Mouse (Mus musculus) brown adipose tissue, adult 24 weeks (tissue): ENCODE data around the gene Gm11937. TPM values are rescaled to one million over a fixed set of nuclear protein-coding genes. Genes with fewer than 3 reads are reported as not detected.
"Not testable (repeated sequence)": the region's sequence is repeated elsewhere in the genome, so short reads cannot be mapped to it uniquely, and the experiment has no call there.

Source experiments
- H3K27ac ChIP-seq: fragments of 200-500 bp; replicated peaks from 2 replicates; pipeline ENCODE4 v1.5.1; 2012; ENCODE audit warnings: low read depth, mild to moderate bottlenecking, low read length
- H3K4me1 ChIP-seq: fragments of 200-500 bp; 2 replicates; pipeline ENCODE4 v1.6.1; 2012; ENCODE audit warnings: low read length, mixed read lengths; ENCODE audit not compliant: control insufficient read depth, insufficient read depth, insufficient read length
- H3K4me3 ChIP-seq: fragments of 200-500 bp; 2 replicates; pipeline ENCODE4 v1.5.1; 2012; ENCODE audit warnings: low read depth, mild to moderate bottlenecking, low read length, moderate library complexity; ENCODE audit not compliant: insufficient read depth
- polyA plus RNA-seq: library from polyadenylated mRNA; stranded (reverse); fragments of >200 nt; gene quantifications from 2 replicates; pipeline ENCODE4 v1.2.4, GENCODE M21; 2012; ENCODE audit not compliant: missing spikeins, insufficient read depth, insufficient read length

Gene Gm11937
- polyA plus RNA-seq, 1 experiment: not detected

DNA sequence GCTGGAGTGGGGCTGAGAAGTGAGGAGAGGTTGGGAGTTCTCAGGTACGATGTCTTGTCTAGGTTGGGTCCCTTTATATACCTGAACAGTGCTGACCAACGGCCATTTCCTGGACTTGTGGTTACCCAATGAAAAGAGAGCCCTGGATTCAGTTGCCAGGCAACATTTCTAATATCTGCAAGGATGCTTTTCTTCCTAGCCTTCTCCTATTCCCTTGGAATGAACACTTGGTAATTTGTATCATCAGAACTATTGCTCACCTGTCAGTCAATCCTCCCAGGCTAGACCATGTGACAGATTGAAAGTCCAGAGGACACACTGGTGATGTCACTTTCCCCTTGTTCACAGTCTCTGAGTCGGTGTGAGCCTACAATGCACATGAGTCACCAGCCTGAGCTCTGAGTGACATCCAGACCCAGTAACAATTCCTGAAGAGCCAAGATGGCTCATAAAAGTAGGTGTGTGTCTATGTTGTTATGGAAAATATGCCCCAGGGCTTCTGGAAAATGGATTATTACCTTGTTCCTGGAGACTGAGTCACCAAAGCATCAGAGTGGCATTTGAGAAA lies 4.9 kb upstream of the Gm11937 start, which contains the start of gene Krtap2-4:
Gene Krtap2-4, minus strand, starts transcription at position 51 of the 568 bp plus-strand sequence.
- Histone ChIP-seq H3K4me3 (no peak within 1 kb of the TSS), H3K27ac (no peak within 1 kb of the TSS), H3K4me1 (no peaks in the 10 kb centered on the region)

DNA sequence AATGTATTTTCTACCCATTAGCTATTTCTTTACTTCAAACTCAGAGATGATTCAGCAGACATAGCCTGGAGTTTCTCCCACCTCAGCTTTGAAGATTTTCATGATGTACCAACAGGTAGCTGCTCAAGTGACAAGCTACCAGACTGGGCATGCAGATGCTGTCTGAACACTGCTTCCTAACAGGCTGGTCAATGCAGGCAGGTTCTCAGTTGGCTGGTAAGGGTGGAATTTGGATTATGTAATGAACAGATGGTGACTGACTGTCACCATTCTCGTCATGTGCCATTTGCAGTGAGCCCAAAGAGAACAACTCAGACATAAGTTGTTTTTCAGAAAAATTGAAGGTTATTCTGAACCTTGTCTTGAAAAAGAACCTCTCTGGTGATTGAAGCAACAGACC lies 863 bp downstream of the Gm11937 start:
- Histone ChIP-seq H3K4me1 (no peaks in the 10 kb centered on the region), H3K27ac (no peak overlapping the region), H3K4me3 (no peak overlapping the region)

DNA sequence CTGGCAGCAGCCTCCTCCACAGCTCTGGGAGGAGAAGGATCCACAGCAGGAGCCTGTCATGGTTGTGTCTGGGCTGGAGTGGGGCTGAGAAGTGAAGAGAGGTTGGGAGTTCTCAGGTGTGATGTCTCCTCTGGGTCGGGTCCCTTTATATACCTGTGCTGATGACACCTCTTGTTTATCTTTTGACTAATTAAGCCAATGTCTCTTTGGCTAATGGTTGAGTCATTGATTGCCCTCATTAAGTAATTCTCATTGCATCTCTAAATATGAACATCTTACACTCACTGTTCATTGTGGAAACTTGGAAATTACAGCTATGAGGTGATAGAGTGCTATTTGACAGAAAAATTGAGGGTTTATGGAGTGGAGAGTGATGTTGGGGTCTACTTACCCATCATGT lies 6.8 kb downstream of the Gm11937 start, which contains the start of gene Gm11938:
Gene Gm11938, minus strand, starts transcription at position 101 of the 400 bp plus-strand sequence.
- not testable (repeated sequence) for H3K4me1 ChIP-seq, H3K4me3 ChIP-seq, H3K27ac ChIP-seq

DNA sequence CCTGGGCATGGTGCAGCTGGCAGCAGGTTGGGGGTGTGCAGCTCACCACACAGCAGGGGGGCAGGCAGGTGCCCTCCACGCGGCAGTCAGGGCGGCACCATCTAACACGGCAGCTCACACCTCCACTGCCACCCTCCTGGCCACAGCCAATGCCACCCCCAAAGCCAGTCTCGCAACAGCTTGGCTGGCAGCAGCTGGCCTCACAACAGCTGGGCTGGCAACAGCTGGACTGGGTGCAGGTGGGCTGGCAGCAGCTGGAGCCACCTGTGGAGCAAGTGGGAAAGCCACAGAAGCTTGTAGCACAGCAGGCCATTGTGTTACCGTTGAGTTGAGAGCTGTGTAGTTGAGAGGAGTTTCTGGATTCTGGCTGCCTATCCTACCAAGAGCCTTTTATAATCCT lies 12.2 kb downstream of the Gm11937 start, which contains the start of gene Krtap9-3:
Gene Krtap9-3, minus strand, starts transcription at position 364 of the 400 bp plus-strand sequence.
- H3K4me1 ChIP-seq, H3K4me3 ChIP-seq, H3K27ac ChIP-seq: not testable (repeated sequence)

DNA sequence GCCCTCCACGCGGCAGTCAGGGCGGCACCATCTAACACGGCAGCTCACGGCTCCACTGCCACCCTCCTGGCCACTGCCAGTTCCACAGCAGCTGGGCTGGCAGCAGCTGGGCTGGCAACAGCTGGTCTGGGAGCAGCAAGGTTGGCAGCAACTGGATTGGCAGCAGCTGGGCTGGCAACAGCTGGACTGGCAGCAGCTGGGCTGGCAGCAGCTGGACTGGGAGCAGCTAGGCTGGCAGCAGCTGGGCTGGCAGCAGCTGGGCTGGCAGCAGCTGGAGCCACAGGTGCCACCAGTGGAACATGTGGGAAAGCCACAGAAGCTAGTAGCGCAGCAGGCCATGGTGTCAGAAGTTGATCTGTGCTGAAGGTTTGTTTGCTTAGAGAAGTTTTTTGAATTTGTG lies 19.0 kb downstream of the Gm11937 start, which contains the start of gene Krtap1-3:
Gene Krtap1-3, minus strand, starts transcription at position 359 of the 400 bp plus-strand sequence.
- no peak within 1 kb of the TSS for H3K27ac ChIP-seq
- no peaks in the 10 kb centered on the region for H3K4me1 ChIP-seq

DNA sequence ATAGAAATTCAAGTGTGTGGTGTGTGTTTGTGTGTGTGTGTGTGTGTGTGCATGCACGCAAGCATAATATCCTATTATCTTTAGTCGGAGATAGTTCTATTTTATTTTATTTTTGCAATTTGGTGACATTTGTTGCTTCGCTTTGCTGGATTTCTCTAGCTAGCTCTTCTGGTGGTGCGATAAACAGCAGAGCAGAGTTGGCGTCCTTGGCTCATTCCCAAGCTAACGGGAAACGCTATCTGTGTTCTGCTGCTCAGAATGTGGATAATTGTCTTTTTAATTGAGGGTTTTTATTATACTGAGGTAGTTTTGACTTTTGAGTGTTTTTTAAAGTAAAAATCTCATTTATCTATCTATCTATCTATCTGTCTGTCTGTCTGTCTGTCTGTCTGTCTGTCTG lies 24.9 kb downstream of the Gm11937 start:
- no peak overlapping the region for H3K27ac ChIP-seq
- no peak overlapping the region for H3K4me3 ChIP-seq
- H3K4me1 ChIP-seq: no peaks in the 10 kb centered on the region

More for the DNA sequence above, 19.0 kb downstream of the Gm11937 start, which contains the start of gene Krtap1-3:
- no peak within 1 kb of the TSS for H3K4me3 ChIP-seq

DNA sequence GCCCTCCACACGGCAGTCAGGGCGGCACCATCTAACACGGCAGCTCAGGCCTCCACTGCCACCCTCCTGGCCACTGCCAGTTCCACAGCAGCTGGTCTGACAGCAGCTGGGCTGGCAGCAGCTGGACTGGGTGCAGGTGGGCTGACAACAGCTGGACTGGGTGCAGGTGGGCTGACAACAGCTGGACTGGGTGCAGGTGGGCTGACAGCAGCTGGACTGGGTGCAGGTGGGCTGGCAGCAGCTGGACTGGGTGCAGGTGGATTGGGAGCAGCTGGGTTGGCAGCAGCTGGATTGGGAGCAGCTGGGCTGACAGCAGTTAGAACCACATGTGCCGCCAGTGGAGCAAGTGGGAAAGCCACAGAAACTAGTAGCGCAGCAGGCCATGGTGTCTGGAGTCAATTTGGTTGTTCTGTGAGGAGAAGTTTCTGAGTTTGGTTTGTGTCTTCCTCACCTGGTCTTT lies 26.7 kb downstream of the Gm11937 start, which contains the start of gene Krtap1-4:
Gene Krtap1-4, minus strand, starts transcription at position 410 of the 460 bp plus-strand sequence.
- Histone ChIP-seq H3K27ac (no peak within 1 kb of the TSS), H3K4me1 (no peaks in the 10 kb centered on the region), H3K4me3 (no peak within 1 kb of the TSS)

DNA sequence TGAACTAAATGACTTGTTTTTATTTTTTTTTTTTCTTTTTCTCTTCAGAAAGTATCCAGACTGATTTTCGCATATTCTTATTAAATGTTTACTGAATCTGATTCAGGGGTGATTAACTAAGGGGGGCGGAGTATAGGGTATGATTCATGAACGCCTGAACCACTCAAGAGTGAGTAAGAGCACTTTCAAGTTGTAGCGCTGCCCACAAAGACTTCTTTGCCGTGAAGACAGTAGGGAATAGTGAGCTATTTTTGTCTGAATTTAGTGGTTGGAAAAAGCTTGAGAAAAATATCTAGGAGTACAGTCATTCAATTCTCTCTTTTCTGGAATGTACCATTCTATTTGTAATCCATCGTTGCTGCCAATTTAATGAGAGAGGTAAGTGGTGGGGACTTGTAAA lies 28.4 kb downstream of the Gm11937 start:
- H3K4me3 ChIP-seq: no peak overlapping the region
- H3K4me1 ChIP-seq: no peaks in the 10 kb centered on the region
- H3K27ac ChIP-seq: no peak overlapping the region

DNA sequence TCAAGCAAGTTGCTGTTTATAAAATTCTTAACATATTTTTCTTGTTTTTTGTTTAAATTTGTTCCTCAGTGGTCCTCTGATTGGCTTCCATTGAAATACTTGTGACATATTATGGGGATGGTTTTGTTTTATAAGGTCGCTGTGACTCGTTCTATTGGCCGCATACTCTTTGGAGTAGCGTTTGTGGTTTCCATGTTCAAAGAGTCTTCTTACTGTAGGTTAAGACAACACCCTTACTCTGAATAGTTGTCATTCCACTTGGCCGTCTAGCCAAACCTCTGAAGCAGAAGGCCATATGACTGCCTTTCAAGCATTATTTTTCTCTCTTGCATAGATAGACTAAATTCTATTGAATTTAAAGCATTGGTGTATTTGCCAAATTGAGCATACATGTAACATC lies 28.9 kb downstream of the Gm11937 start:
- no peak overlapping the region for H3K4me3 ChIP-seq
- no peak overlapping the region for H3K27ac ChIP-seq
- H3K4me1 ChIP-seq: no peaks in the 10 kb centered on the region

DNA sequence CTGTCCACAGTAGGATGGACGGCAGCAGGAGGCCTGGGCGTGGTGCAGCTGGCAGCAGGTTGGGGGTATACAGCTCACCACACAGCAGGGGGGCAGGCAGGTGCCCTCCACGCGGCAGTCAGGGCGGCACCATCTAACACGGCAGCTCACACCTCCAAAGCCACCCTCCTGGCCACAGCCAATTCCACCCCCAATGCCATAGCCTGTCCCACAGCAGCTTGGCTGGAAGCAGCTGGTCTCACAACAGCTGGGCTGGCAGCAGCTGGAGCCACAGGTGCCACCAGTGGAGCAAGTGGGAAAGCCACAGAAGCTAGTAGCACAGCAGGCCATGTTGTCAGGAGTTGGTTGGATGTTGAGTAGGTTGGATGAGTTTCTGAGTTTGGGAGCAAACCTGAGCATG lies 29.4 kb downstream of the Gm11937 start, which contains the start of gene Krtap1-5:
Gene Krtap1-5, minus strand, starts transcription at position 381 of the 400 bp plus-strand sequence.
- H3K27ac ChIP-seq: no peak within 1 kb of the TSS
- H3K4me3 ChIP-seq: no peak within 1 kb of the TSS

DNA sequence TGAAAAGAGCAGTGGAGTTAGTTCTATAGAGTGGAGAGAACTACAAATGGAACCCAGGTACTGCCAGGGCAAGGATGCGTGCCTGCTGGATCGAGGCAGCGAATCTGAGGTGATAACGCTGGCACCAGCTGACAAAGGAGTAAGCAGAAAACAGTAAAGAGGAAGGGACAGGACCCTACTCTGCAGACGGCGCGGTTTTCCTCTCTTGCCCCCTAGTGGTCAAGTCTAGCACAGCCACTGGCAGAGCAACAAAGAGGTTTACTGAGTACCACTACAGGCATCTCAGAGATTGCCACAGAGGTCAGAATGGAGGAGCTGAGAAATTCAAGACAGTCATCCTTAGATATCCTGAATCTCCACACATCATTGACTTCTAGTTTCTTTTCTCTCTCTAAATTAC lies 35.9 kb downstream of the Gm11937 start:
- H3K27ac ChIP-seq: no peak overlapping the region
- H3K4me1 ChIP-seq: no peaks in the 10 kb centered on the region
- no peak overlapping the region for H3K4me3 ChIP-seq

More for the DNA sequence above, 29.4 kb downstream of the Gm11937 start, which contains the start of gene Krtap1-5:
- no peaks in the 10 kb centered on the region for H3K4me1 ChIP-seq

DNA sequence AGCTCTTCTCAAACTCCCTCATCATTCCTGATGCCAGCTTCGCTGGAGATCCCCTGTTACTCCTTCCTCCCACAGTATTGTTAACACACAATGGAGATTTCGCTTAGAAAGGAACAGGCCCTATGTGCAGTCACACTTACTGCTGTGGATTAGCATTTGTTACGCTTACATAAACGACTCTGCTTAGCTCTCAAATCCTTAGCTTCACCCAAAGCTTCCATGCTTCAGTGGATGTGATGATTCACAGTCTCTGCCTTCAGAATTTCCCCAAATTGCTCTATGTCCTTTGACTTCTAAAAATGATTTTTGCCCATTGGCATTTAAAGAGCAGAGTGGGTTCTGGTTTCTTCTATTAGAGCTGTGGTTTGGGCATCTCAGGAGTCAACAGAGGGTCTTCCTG lies 36.8 kb downstream of the Gm11937 start:
- no peak overlapping the region for H3K4me3 ChIP-seq
- H3K4me1 ChIP-seq: no peaks in the 10 kb centered on the region
- H3K27ac ChIP-seq: no peak overlapping the region

DNA sequence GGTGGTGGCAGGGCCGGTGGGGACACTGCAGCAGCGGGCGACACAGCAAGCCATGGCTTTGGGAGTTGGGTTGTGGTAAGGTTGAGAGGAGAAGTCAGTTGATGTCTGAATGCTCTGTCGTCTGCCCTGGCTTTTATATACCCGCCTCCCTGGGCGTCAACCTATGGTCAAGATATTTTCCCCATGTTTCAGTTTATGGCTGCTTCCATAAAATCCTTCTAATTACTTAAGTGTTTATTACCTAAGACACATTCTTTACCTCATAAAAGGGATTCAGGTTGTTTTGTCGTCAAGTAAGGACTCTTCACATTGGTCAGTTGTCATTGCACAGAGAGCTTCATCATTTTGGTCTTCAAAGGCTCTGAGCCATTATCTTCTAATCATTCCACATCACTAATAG lies 43.5 kb downstream of the Gm11937 start, which contains the start of gene Krtap3-1:
Gene Krtap3-1, minus strand, starts transcription at position 101 of the 400 bp plus-strand sequence.
- no peak within 1 kb of the TSS for H3K4me3 ChIP-seq
- no peaks in the 10 kb centered on the region for H3K4me1 ChIP-seq
- H3K27ac ChIP-seq: no peak within 1 kb of the TSS

DNA sequence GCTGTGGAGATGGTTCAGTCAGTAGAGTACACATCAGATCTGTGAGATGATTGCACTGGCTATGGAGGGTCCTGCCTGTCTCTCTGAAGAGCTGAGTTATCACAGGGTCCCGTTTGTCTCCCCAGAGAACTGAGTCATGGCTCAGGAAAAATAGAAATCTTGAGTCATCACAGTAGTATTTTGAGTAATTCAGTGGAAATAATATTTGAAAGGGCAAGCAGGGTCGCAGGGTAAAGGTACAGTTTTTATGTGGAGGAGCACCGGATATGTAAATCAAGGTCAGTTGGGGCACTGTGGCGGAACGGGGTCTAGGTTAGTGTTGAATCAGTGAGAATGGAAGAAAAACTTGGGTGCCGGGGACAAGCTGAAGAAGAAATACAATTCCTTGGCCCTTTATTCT lies 47.4 kb downstream of the Gm11937 start:
- Histone ChIP-seq H3K27ac (no peak overlapping the region), H3K4me3 (no peak overlapping the region), H3K4me1 (no peaks in the 10 kb centered on the region)
